Mouse (Mus musculus) liver, adult 2 months (tissue): ENCODE measurements around the gene Tnrc6a. TPM values are rescaled to one million over a fixed set of nuclear protein-coding genes. Genes with fewer than 3 reads are reported as not detected.

Experiments used
- DNase-seq: peaks from one replicate; pipeline ENCODE4 v3.0.0-alpha.2; 2011; ENCODE audit warnings: low read depth, low spot score; ENCODE audit errors: extremely low read depth
- H3K27ac ChIP-seq: fragments of 200-500 bp; replicated peaks from 2 replicates; pipeline ENCODE4 v1.5.1; 2012; ENCODE audit warnings: low read depth, mild to moderate bottlenecking, control low read depth, inconsistent platforms, low read length; ENCODE audit not compliant: insufficient read depth
- H3K27me3 ChIP-seq: fragments of 200-500 bp; 2 replicates; pipeline ENCODE4 v1.6.1; 2012; ENCODE audit warnings: mild to moderate bottlenecking, moderate library complexity, low read length, inconsistent platforms; ENCODE audit not compliant: control insufficient read depth, insufficient read depth
- H3K36me3 ChIP-seq: fragments of 200-500 bp; 2 replicates; pipeline ENCODE4 v1.6.1; 2012; ENCODE audit warnings: low read length, inconsistent platforms; ENCODE audit not compliant: control insufficient read depth, insufficient read depth
- H3K4me1 ChIP-seq: fragments of 200-500 bp; 2 replicates; pipeline ENCODE4 v1.6.1; 2011; ENCODE audit warnings: low read length; ENCODE audit not compliant: control insufficient read depth, insufficient read depth
- H3K4me3 ChIP-seq: fragments of 200-500 bp; 2 replicates; pipeline ENCODE4 v1.5.1; 2011; ENCODE audit warnings: low read depth, mild to moderate bottlenecking, control low read depth, low read length, moderate library complexity; ENCODE audit not compliant: insufficient read depth
- H3K79me2 ChIP-seq: fragments of 200-500 bp; 2 replicates; pipeline ENCODE4 v1.6.1; 2012; ENCODE audit warnings: inconsistent platforms, mild to moderate bottlenecking, low read length, moderate library complexity; ENCODE audit not compliant: control insufficient read depth, insufficient read depth
- H3K9ac ChIP-seq: fragments of 200-500 bp; 2 replicates; pipeline ENCODE4 v1.6.1; 2012; ENCODE audit warnings: low read depth, mild to moderate bottlenecking, control low read depth, inconsistent platforms, low read length
- CTCF ChIP-seq: fragments of 200-500 bp; IDR thresholded peaks from 2 replicates; pipeline ENCODE4 v1.5.1; 2011; ENCODE audit warnings: low read depth, low read length, control low read depth
- POLR2A ChIP-seq: fragments of 200-500 bp; IDR thresholded peaks from 2 replicates; pipeline ENCODE4 v1.6.1; 2011; ENCODE audit warnings: low read length, control low read depth; ENCODE audit not compliant: insufficient read depth; ENCODE audit errors: extremely low read depth
- WGBS: fragments of 180-500 bp; shearing (Covaris S2); methylation state at CpG from one replicate; pipeline ENCODE4 v1.1.7; 2018; 5-methylcytosine and 5-hydroxymethylcytosine counted together
- polyA plus RNA-seq: library from polyadenylated mRNA; depleted of rRNA; stranded (reverse); fragments of >200 nt; gene quantifications from 2 replicates; pipeline ENCODE4 v1.2.3, GENCODE M21; 2012
- total RNA-seq: library from RNA; depleted of rRNA; stranded (reverse); fragments of >200 nt; gene quantifications from 2 replicates; pipeline ENCODE4 v1.2.3, GENCODE M21; 2014

Gene Tnrc6a
- total and polyA plus RNA-seq, 2 experiments, result 22.1 to 29.7 TPM

DNA sequence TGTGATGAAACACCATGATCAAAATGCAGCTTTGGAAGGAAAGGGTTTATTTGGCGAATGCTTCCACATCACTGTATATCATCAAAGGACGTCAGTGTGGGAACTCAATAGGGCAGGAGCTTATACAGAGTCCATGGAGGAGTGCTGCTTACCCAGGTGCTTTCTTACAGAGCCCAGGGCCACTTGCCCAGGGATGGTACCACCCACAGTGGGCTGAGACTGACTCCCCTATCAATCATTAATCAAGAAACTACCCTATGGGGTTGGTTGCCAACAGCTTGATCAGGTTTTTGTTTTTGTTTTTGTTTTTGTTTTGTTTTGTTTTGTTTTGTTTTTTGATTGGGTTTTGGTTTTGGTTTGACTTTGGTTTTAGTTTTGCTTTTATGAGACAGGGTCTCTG lies 43.8 kb downstream of the Tnrc6a start:
- WGBS, result 68% methylated on average over 2 of the region's 2 CpGs
- H3K9ac ChIP-seq, result no peak overlapping the region
- H3K36me3 ChIP-seq, result peaks cover 85% of the 10 kb centered on the region
- H3K79me2 ChIP-seq, result peaks cover 7% of the 10 kb centered on the region; the same call in 1 of the 2 replicates
- DNase-seq, result no peak
- no peak overlapping the region for H3K4me3 ChIP-seq
- peaks cover 3% of the 10 kb centered on the region for H3K4me1 ChIP-seq
- no peak overlapping the region for H3K27ac ChIP-seq
- TF ChIP-seq POLR2A, result no peak
- TF ChIP-seq CTCF, result no peak
- no peaks in the 10 kb centered on the region for H3K27me3 ChIP-seq

DNA sequence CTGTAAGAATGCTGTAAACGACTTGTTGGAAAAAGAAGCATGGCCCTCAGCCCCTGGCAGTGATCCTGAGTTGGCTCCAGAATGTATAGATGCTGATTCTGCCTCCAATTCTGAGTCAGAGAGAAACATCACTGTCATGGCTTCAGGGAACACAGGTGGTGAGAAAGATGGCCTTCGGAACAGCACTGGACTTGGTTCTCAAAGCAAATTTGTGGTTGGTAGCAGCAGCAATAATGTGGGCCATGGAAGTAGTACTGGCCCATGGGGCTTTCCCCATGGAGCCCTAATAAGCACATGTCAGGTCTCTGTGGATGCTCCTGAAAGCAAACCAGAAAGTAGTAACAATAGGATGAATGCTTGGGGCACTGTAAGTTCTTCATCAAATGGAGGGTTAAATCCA lies 45.9 kb downstream of the Tnrc6a start:
- Histone ChIP-seq H3K9ac (no peak overlapping the region), H3K4me1 (no peaks in the 10 kb centered on the region), H3K4me3 (no peak overlapping the region), H3K36me3 (peaks cover 82% of the 10 kb centered on the region), H3K27me3 (no peaks in the 10 kb centered on the region), H3K79me2 (peaks cover 6% of the 10 kb centered on the region; the same call in 1 of the 2 replicates), H3K27ac (no peak overlapping the region)
- no peak for DNase-seq
- TF ChIP-seq POLR2A (no peak), CTCF (no peak)
- 92% methylated on average over 2 of the region's 2 CpGs for WGBS

DNA sequence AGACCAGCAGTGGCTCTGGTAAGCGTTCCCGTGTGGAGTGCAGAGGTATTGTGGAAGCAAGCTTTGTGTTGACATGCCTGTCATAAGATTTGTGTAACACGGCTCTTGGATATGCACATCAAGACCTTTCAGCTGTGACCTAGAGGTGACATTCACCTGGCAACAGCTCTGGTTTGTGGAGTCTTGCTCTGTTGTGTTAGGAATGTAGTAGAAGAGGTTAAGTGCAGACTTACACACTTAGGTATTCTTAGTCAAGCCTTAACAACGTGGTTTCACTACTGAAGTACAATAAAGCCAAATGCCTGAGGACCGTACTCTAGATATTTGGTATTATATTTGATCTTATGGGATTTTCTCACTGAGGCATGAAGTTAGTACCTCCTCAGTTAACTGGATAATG lies 48.4 kb downstream of the Tnrc6a start:
- WGBS, result 68% methylated on average over 5 of the region's 5 CpGs
- Histone ChIP-seq H3K9ac (no peak overlapping the region), H3K27me3 (no peaks in the 10 kb centered on the region), H3K4me3 (no peak overlapping the region), H3K27ac (no peak overlapping the region), H3K4me1 (no peaks in the 10 kb centered on the region), H3K36me3 (peaks cover 79% of the 10 kb centered on the region), H3K79me2 (peaks cover 6% of the 10 kb centered on the region; the same call in 1 of the 2 replicates)
- DNase-seq, result no peak
- TF ChIP-seq POLR2A, result no peak
- TF ChIP-seq CTCF, result no peak

DNA sequence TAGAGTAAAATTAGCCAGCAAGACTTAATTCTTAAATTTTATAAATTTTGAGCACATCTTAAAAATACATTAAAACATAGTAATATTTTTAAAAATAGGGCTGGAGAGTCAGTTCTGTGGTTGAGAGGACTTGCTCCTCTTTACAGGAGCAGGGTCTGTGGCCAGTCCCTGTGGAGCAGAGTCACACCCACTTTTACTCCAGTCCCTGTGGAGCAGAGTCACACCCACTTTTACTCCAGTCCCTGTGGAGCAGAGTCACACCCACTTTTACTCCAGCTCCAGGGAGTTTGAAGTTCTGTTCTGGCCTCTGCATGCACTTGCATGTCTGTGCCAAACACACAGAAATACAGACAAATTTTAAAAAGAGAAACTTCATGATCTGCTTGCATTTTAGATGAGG lies 53.5 kb downstream of the Tnrc6a start:
- peaks cover 2% of the 10 kb centered on the region; the same call in 1 of the 2 replicates for H3K79me2 ChIP-seq
- no peaks in the 10 kb centered on the region for H3K27me3 ChIP-seq
- no peak overlapping the region for H3K4me3 ChIP-seq
- TF ChIP-seq POLR2A (no peak), CTCF (no peak)
- no peak overlapping the region for H3K27ac ChIP-seq
- no peak overlapping the region for H3K9ac ChIP-seq
- peaks cover 4% of the 10 kb centered on the region; the same call in 1 of the 2 replicates for H3K4me1 ChIP-seq
- H3K36me3 ChIP-seq, result peaks cover 68% of the 10 kb centered on the region
- DNase-seq, result no peak

DNA sequence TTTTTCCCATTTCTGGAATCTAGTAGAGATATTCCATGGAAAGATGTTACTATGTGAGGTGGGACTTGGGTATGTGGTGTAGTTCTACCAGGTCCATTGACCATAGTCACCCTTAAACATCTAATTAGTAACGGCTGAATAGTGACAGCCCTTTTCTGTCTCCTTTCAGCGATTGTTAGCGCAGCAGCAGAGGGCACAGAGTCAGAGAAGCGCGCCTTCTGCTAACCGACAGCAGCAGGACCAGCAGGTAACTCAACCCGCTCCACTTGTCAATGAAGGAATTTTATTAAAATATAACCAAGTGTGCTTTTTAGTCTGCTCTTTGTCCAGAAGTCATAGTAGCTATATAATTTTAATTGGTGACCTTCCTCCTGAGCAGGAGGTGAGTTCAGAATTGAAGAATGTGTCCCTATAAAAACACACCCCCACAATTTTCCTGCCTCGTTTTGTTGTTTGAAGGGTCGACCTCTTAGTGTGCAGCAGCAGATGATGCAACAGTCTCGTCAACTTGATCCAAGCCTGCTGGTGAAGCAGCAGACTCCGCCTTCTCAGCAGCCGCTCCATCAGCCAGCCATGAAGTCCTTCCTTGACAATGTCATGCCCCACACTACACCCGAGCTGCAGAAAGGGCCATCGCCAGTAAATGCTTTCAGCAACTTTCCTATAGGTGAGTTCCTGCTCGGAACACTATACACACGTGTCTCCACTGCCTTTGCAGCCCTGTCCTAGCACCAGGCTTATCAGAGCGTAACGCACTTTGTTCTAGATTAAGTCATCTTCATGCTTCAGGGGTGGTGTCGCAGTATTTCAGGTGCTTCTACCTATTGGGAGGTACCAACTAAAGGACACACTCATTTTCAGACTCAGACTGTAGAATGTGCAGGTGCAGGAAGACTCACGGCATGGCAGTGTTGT lies 58.4 kb downstream of the Tnrc6a start:
- TF ChIP-seq POLR2A, result no peak
- TF ChIP-seq CTCF, result no peak
- Histone ChIP-seq H3K27me3 (no peaks in the 10 kb centered on the region), H3K9ac (no peak overlapping the region), H3K4me1 (peaks cover 13% of the 10 kb centered on the region), H3K79me2 (no peaks in the 10 kb centered on the region), H3K27ac (no peak overlapping the region), H3K4me3 (no peak overlapping the region), H3K36me3 (peaks cover 71% of the 10 kb centered on the region)
- WGBS, result 71% methylated on average over 20 of the region's 20 CpGs
- no peak for DNase-seq

DNA sequence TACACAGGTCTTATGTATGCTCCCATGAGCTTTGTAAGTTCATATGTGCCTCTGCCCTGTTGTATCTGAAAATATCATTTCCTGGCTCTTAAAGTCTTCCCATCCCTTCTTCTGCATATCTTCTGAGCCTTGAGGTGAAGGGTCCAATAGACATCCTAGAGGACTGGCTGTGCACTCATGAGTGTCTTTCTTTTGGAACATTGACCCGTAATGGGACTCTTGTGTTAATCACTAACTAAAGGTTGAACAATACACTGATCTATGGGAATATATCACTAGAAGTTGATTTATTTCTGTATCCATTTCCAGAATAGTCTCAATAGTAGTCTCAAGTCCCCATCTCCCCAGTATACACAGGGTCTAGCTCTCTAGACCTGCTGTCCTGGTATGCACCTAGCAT lies 61.2 kb downstream of the Tnrc6a start:
- peak; percentile 71 for DNase-seq
- H3K9ac ChIP-seq, result no peak overlapping the region
- peaks cover 12% of the 10 kb centered on the region for H3K4me1 ChIP-seq
- H3K27ac ChIP-seq, result peak overlapping the region; percentile 14; the same call in 1 of the 2 replicates
- no peak overlapping the region for H3K4me3 ChIP-seq
- H3K79me2 ChIP-seq, result no peaks in the 10 kb centered on the region
- peaks cover 71% of the 10 kb centered on the region for H3K36me3 ChIP-seq
- 26% methylated on average over 1 of the region's 1 CpGs for WGBS
- TF ChIP-seq CTCF, result no peak
- TF ChIP-seq POLR2A, result no peak
- H3K27me3 ChIP-seq, result no peaks in the 10 kb centered on the region
